Mouse (Mus musculus): ENCODE measurements around the gene Chst8. TPM values are rescaled to one million over a fixed set of nuclear protein-coding genes. Genes with fewer than 3 reads are reported as not detected.

Chst8 gene
- polyA plus RNA-seq, 1 experiment from 2014 or later, result 18.3 TPM

DNA sequence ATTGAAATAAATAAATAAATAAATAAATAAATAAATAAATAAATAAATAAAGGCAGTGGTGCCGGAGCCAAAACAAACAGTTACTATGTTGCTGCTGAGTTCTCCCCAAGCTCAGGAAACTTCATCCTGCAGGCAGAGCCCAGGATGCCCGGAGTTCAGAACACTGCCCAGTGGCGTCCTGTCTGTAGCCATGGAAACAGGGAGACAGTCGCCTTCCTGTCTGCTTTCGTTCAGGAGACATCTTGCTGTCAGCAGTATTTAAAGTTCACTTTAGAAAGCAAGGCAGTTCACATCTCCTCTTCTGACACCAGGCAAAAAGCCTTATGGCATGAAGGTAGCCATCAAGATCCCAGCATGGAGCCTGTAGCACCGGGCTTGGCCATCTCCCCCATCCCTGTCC, 8.0 kb upstream of the Chst8 start:
- Histone ChIP-seq H3K9me3 (no peaks in the 10 kb centered on the region), H3K36me3 (no peaks in the 10 kb centered on the region), H3K27me3 (0 out of 2 replicates have a peak, but pooled peaks cover 2% of the 10 kb centered on the region), H3K27ac (no peak overlapping the region), H3K9ac (no peak overlapping the region), H3K4me3 (no peak overlapping the region), H3K4me2 (no peak overlapping the region), H3K4me1 (replicated peaks) (peaks cover 10% of the 10 kb centered on the region; the same call in 1 of the 2 replicates)
- WGBS, result 26% methylated on average over 6 of the region's 6 CpGs
- no peak for ATAC-seq (ENCODE audit: low FRiP score)

DNA sequence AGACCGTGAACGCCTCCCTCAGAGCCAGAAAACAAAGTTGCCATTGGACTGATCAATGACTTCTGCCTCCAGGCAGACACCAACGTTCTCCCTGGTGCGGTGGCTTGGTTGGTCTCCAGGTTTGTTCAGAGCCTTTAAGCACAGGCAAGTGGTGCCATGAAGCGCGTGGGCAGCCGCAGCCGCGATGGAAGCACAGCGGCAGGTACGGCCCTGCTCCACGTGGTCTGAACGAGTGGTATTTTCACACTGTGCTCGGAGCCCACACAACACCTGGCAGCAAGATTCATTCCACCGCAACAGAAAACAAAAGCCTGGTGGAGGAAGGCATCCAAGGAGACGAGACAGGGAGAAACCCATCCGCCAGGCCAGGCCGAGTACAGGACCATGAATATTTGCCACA, 7.3 kb upstream of the Chst8 start:
- H3K36me3 ChIP-seq, result no peaks in the 10 kb centered on the region
- H3K4me3 ChIP-seq, result no peak overlapping the region
- no peak overlapping the region for H3K9ac ChIP-seq
- H3K27me3 ChIP-seq, result 0 out of 2 replicates have a peak, but pooled peaks cover 7% of the 10 kb centered on the region
- no peak overlapping the region for H3K4me2 ChIP-seq
- H3K9me3 ChIP-seq, result no peaks in the 10 kb centered on the region
- ATAC-seq (ENCODE audit: low FRiP score), result no peak
- peaks cover 10% of the 10 kb centered on the region; the same call in 1 of the 2 replicates for H3K4me1 ChIP-seq (replicated peaks)
- H3K27ac ChIP-seq, result no peak overlapping the region
- 86% methylated on average over 18 of the region's 18 CpGs for WGBS

GRCm38 (mm10) chr7:34818660-34819059, 6.1 kb upstream of the Chst8 start:
- H3K36me3 ChIP-seq, result no peaks in the 10 kb centered on the region
- ATAC-seq (ENCODE audit: low FRiP score), result no peak
- H3K27ac ChIP-seq, result no peak overlapping the region
- no peak overlapping the region for H3K4me2 ChIP-seq
- H3K4me3 ChIP-seq, result no peak overlapping the region
- peaks cover 10% of the 10 kb centered on the region; the same call in 1 of the 2 replicates for H3K4me1 ChIP-seq (replicated peaks)
- H3K9me3 ChIP-seq, result no peaks in the 10 kb centered on the region
- WGBS, result 59% methylated on average over 5 of the region's 5 CpGs
- no peak overlapping the region for H3K9ac ChIP-seq
- H3K27me3 ChIP-seq, result peaks cover 18% of the 10 kb centered on the region

GRCm38 (mm10) chr7:34816981-34817380, 4.5 kb upstream of the Chst8 start:
- H3K4me1 ChIP-seq (replicated peaks), result peaks cover 17% of the 10 kb centered on the region
- no peaks in the 10 kb centered on the region for H3K9me3 ChIP-seq
- H3K9ac ChIP-seq, result no peak overlapping the region
- H3K4me3 ChIP-seq, result no peak overlapping the region
- H3K27me3 ChIP-seq, result peaks cover 32% of the 10 kb centered on the region
- 83% methylated on average over 7 of the region's 7 CpGs for WGBS
- no peak overlapping the region for H3K4me2 ChIP-seq
- no peaks in the 10 kb centered on the region for H3K36me3 ChIP-seq
- ATAC-seq (ENCODE audit: low FRiP score), result no peak
- no peak overlapping the region for H3K27ac ChIP-seq

GRCm38 (mm10) chr7:34814801-34815200, 2.3 kb upstream of the Chst8 start:
- H3K27me3 ChIP-seq, result peaks cover 52% of the 10 kb centered on the region
- H3K4me3 ChIP-seq, result no peak overlapping the region
- H3K9me3 ChIP-seq, result no peaks in the 10 kb centered on the region
- no peaks in the 10 kb centered on the region for H3K36me3 ChIP-seq
- 58% methylated on average over 3 of the region's 3 CpGs for WGBS
- no peak overlapping the region for H3K27ac ChIP-seq
- no peak for ATAC-seq (ENCODE audit: low FRiP score)
- H3K9ac ChIP-seq, result no peak overlapping the region
- H3K4me2 ChIP-seq, result no peak overlapping the region
- peaks cover 25% of the 10 kb centered on the region for H3K4me1 ChIP-seq (replicated peaks)

GRCm38 (mm10) chr7:34811531-34812526, 682 bp downstream of the Chst8 start:
- peak overlapping the region; percentile 82 for H3K4me2 ChIP-seq
- H3K36me3 ChIP-seq, result no peaks in the 10 kb centered on the region
- peaks cover 46% of the 10 kb centered on the region for H3K4me1 ChIP-seq (replicated peaks)
- H3K27me3 ChIP-seq, result peaks cover 68% of the 10 kb centered on the region
- H3K4me3 ChIP-seq, result peak overlapping the region; percentile 58
- peak overlapping the region; percentile 41 for H3K27ac ChIP-seq
- under 1% methylated on average over 66 of the region's 66 CpGs for WGBS
- peak overlapping the region; percentile 72 for H3K9ac ChIP-seq
- H3K9me3 ChIP-seq, result no peaks in the 10 kb centered on the region
- peak; percentile 31 for ATAC-seq (ENCODE audit: low FRiP score)

GRCm38 (mm10) chr7:34811060-34811459, 1.5 kb downstream of the Chst8 start:
- Histone ChIP-seq H3K9ac (peak overlapping the region; percentile 72), H3K27me3 (peaks cover 68% of the 10 kb centered on the region), H3K4me1 (replicated peaks) (peaks cover 52% of the 10 kb centered on the region), H3K4me3 (peak overlapping the region; percentile 58), H3K4me2 (peak overlapping the region; percentile 82), H3K27ac (peak overlapping the region; percentile 25; the same call in 1 of the 2 replicates), H3K36me3 (no peaks in the 10 kb centered on the region), H3K9me3 (no peaks in the 10 kb centered on the region)
- ATAC-seq (ENCODE audit: low FRiP score), result no peak
- WGBS, result 3% methylated on average over 10 of the region's 10 CpGs

DNA sequence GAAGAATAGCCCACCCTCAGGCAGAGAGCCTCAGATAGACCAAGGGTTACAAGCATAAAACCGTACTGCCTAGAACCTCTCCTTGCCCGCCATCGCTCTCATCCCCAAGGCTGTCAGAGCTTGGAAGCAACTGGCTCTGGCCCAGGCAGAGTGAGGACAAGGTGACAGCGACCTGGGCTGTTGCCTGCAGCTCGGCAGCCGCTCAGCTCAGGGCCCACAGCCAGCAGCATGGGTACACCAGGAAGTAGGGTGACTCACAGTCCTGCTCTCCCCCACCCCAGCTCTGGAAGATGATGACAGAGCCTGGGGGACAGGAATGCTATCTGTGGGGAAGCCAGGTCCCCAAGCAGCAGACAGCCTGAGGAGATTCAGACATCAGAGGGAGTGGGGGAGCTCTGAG, 6.2 kb downstream of the Chst8 start:
- ATAC-seq (ENCODE audit: low FRiP score), result no peak
- H3K4me3 ChIP-seq, result no peak overlapping the region
- H3K4me2 ChIP-seq, result no peak overlapping the region
- H3K27me3 ChIP-seq, result peaks cover 29% of the 10 kb centered on the region
- peaks cover 60% of the 10 kb centered on the region for H3K4me1 ChIP-seq (replicated peaks)
- no peak overlapping the region for H3K27ac ChIP-seq
- WGBS, result 82% methylated on average over 6 of the region's 6 CpGs
- no peak overlapping the region for H3K9ac ChIP-seq
- H3K9me3 ChIP-seq, result no peaks in the 10 kb centered on the region
- no peaks in the 10 kb centered on the region for H3K36me3 ChIP-seq

DNA sequence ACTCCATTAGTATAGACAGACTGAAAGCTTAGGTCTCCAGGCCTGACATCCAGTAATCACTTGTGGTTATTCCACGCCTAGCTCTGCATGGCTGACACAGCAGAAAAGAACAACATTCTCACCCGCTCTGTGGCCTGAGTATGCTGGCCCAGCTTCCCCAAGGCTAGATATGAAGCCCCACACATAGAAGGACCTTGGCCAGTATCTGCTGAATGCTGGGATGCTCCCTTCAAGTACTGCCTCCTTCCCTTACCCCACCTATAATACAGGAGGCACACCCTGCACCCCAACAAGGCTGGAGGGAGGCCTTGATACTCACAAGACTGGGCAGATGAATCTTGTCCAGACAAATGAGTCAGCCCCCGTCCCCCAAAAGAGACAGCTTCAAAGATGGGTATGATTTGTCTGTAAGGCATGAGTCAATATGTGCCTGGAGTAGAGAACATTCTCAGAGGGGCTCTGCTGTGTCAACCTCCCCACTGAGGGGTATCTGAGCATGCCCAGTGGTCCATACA, 6.8 kb downstream of the Chst8 start:
- Histone ChIP-seq H3K4me2 (no peak overlapping the region), H3K9ac (no peak overlapping the region), H3K4me3 (no peak overlapping the region), H3K9me3 (no peaks in the 10 kb centered on the region), H3K4me1 (replicated peaks) (peaks cover 54% of the 10 kb centered on the region), H3K27ac (peak overlapping the region; percentile 65; the same call in 1 of the 2 replicates), H3K27me3 (peaks cover 24% of the 10 kb centered on the region), H3K36me3 (no peaks in the 10 kb centered on the region)
- no peak for ATAC-seq (ENCODE audit: low FRiP score)
- WGBS, result 82% methylated on average over 3 of the region's 3 CpGs

DNA sequence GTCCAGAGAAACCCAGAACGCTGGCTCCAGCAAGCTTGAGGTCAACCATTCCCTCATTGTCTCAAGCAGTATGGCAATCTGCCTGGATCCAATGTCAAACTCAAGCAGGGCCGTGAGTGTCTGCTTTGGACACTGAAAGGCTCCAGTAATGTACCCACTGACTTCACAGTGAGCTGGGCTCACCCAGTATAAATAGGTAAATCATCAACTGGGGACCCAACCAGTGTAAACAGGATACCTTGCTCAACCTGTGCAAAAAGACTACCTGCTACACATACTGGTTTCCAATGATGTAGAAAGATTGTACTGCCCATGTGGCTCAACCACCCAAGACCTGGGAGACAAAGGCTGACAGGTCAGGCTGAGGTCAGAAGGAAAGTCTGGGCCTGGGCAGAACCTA, 7.5 kb downstream of the Chst8 start:
- WGBS, result 78% methylated on average over 2 of the region's 2 CpGs
- H3K4me1 ChIP-seq (replicated peaks), result peaks cover 56% of the 10 kb centered on the region
- H3K27ac ChIP-seq, result peak overlapping the region; percentile 65; the same call in 1 of the 2 replicates

DNA sequence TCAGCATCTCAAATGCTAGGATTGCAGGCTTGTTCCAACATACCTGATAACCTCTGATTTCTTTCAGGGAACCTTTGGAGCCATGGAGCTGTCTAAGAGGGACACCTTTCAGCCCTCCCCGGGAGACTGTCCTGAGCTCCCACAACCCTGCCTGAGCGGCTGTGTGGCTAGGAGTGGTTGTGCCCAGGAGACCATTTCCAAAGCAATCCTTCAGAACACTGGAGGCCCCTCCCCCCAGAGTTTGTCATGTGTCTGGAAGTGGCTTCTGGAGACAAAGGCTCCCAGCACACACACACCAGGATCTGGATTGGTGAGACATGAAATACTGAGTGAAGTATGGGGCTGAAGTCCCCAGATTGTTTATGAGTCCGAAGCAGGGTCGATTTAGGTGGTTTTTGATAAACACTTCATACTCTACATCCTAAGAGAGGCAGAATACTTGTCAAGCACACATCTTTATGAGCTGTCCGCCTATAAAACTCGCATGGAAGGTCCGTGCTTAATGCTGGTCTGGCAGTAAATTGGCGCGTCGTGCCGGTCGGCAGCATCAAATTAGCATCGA, 12.5 kb downstream of the Chst8 start:
- Histone ChIP-seq H3K9ac (no peak overlapping the region), H3K4me3 (no peak overlapping the region), H3K4me1 (replicated peaks) (peaks cover 47% of the 10 kb centered on the region), H3K4me2 (no peak overlapping the region), H3K36me3 (no peaks in the 10 kb centered on the region), H3K9me3 (no peaks in the 10 kb centered on the region), H3K27ac (peak overlapping the region; percentile 86), H3K27me3 (no peaks in the 10 kb centered on the region)
- 27% methylated on average over 13 of the region's 13 CpGs for WGBS
- ATAC-seq (ENCODE audit: low FRiP score), result 0 out of 2 replicates have a peak, but pooled peaks have one; percentile 4

More for the DNA sequence above, 7.5 kb downstream of the Chst8 start:
- no peak overlapping the region for H3K4me3 ChIP-seq
- no peak overlapping the region for H3K9ac ChIP-seq
- H3K9me3 ChIP-seq, result no peaks in the 10 kb centered on the region
- no peak for ATAC-seq (ENCODE audit: low FRiP score)
- H3K4me2 ChIP-seq, result 0 out of 2 replicates have a peak overlapping the region, but pooled peaks have one; percentile 9
- peaks cover 17% of the 10 kb centered on the region for H3K27me3 ChIP-seq
- no peaks in the 10 kb centered on the region for H3K36me3 ChIP-seq

DNA sequence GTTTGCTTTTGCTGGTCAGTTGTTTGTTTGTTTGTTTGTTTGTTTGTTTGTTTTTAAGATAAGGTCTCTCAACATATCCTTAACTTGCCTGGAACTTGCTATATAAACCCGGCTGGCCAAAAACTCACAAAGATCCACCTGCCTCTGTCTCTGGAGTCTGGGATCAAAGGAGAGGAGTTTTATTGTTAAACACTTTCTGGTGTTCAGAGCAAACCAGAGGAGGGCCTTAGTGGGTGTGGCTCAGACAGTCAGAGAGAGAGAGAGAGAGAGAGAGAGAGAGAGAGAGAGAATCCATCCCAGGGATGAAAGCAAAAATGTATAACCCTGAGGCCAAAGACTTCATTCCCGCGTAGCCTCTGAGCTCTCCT, 13.1 kb downstream of the Chst8 start:
- H3K27me3 ChIP-seq, result no peaks in the 10 kb centered on the region
- 0 out of 2 replicates have a peak overlapping the region, but pooled peaks have one; percentile 21 for H3K4me2 ChIP-seq
- no peaks in the 10 kb centered on the region for H3K9me3 ChIP-seq
- H3K27ac ChIP-seq, result peak overlapping the region; percentile 86
- H3K4me3 ChIP-seq, result no peak overlapping the region
- WGBS, result 17% methylated on average over 3 of the region's 3 CpGs
- no peak for ATAC-seq (ENCODE audit: low FRiP score)
- H3K9ac ChIP-seq, result no peak overlapping the region
- H3K4me1 ChIP-seq (replicated peaks), result peaks cover 41% of the 10 kb centered on the region
- H3K36me3 ChIP-seq, result no peaks in the 10 kb centered on the region
